Mouse (Mus musculus) E14TG2a.4 (cell line): ENCODE results near the gene Anxa11.
"Not testable (repeated sequence)": the region's sequence is repeated elsewhere in the genome, so short reads cannot be mapped to it uniquely, and the experiment has no call there.

Source experiments
- CTCF ChIP-seq: conservative IDR thresholded peaks from 2 replicates; pipeline ENCODE4 v1.5.1; 2014; ENCODE audit warnings: low read length
- NANOG ChIP-seq: IDR thresholded peaks from 2 replicates; pipeline ENCODE4 v1.6.1; 2014; ENCODE audit warnings: borderline replicate concordance, low read length, mixed read lengths

DNA sequence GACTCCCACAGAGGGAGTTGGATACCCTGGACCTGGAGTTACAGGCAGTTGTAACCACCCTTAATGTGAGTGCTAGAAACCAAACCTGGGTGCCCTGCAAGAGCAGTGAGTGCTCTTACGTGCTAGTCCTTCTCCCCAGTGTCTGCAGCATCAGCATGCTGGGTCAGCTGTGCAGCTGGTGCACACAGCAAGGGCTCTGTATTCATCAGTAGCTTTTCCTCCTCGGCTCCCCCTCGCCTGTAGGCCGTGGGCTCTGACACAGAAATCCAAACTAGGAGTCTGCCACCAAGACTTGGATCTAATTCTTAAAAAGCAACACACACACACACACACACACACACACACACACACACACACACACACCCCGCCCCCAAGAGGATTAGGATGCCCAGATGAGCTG lies 63.3 kb downstream of the Anxa11 start:
- not testable (repeated sequence) for TF ChIP-seq CTCF, NANOG
